In genomic region chr15:30458671-30459070, GRCm38 (mm10) we compare ENCODE assay signal across 17 mouse cellular contexts.
DNase-seq lines count a peak whose midpoint lies in the region; ATAC-seq and TF ChIP-seq lines count a peak whose summit lies in the region.
"Had no signal": no experiment of that assay in that cellular context is flagged by ENCODE, and none has a peak within 500 bp of the region (broad histone marks: within the 10 kb centered on the region; RNA-seq: fewer than 3 reads in every experiment).

No protein-coding gene starts in this region.

- no peak overlapping the region for H3K27ac ChIP-seq in forebrain, embryonic 12.5 days
- H3K27ac ChIP-seq in hindbrain, embryonic 15.5 days (replicated peaks) = no peak overlapping the region
- H3K27ac ChIP-seq in midbrain, postnatal 0 days (ENCODE audit: low read depth, low read length) = no peak overlapping the region
- no peak overlapping the region for H3K27ac ChIP-seq in kidney, embryonic 15.5 days
- H3K27ac ChIP-seq: embryonic facial prominence, embryonic 13.5 days; limb, embryonic 10.5 days; liver, embryonic 14.5 days had no signal

- peak overlapping the region; percentile 60 for H3K4me2 ChIP-seq in forebrain, embryonic 12.5 days
- peak overlapping the region; percentile 62 for H3K4me2 ChIP-seq in hindbrain, embryonic 15.5 days
- peak overlapping the region; percentile 49 for H3K4me2 ChIP-seq in midbrain, postnatal 0 days (ENCODE audit: low read depth, low read length, poor library complexity, severe bottlenecking)
- no peak overlapping the region for H3K4me2 ChIP-seq in kidney, embryonic 15.5 days
- H3K4me2 ChIP-seq: embryonic facial prominence, embryonic 13.5 days had no signal

- H3K36me3 ChIP-seq in forebrain, embryonic 12.5 days (replicated peaks) = no peaks in the 10 kb centered on the region
- no peaks in the 10 kb centered on the region for H3K36me3 ChIP-seq in hindbrain, embryonic 15.5 days
- no peaks in the 10 kb centered on the region for H3K36me3 ChIP-seq in midbrain, postnatal 0 days (ENCODE audit: insufficient read depth, low read length)
- no peaks in the 10 kb centered on the region for H3K36me3 ChIP-seq in kidney, embryonic 15.5 days
- H3K36me3 ChIP-seq: embryonic facial prominence, embryonic 13.5 days; limb, embryonic 10.5 days had no signal

- no peak for TF ChIP-seq CTCF in midbrain, postnatal 0 days (IDR thresholded peaks at IDR 0.05)

- H3K4me1 ChIP-seq in forebrain, embryonic 12.5 days = peaks cover 31% of the 10 kb centered on the region
- H3K4me1 ChIP-seq in hindbrain, embryonic 15.5 days (replicated peaks) = peaks cover 30% of the 10 kb centered on the region
- H3K4me1 ChIP-seq in midbrain, postnatal 0 days (ENCODE audit: insufficient read depth, low read length) = no peaks in the 10 kb centered on the region; the same call in 1 of the 2 replicates
- H3K4me1 ChIP-seq in kidney, embryonic 15.5 days = peaks cover 2% of the 10 kb centered on the region; the same call in 1 of the 2 replicates
- H3K4me1 ChIP-seq: limb, embryonic 10.5 days had no signal

- H3K27me3 ChIP-seq in forebrain, embryonic 12.5 days = no peaks in the 10 kb centered on the region
- no peaks in the 10 kb centered on the region for H3K27me3 ChIP-seq in hindbrain, embryonic 15.5 days
- no peaks in the 10 kb centered on the region for H3K27me3 ChIP-seq in midbrain, postnatal 0 days (ENCODE audit: insufficient read depth, low read length)
- H3K27me3 ChIP-seq in kidney, embryonic 15.5 days = no peaks in the 10 kb centered on the region
- H3K27me3 ChIP-seq: embryonic facial prominence, embryonic 13.5 days; Patski had no signal

- H3K9ac ChIP-seq in forebrain, embryonic 12.5 days = peak overlapping the region; percentile 52; the same call in 1 of the 2 replicates
- H3K9ac ChIP-seq in hindbrain, embryonic 15.5 days = no peak overlapping the region
- H3K9ac ChIP-seq in midbrain, postnatal 0 days (replicated peaks; ENCODE audit: low read length, poor library complexity, severe bottlenecking) = no peak overlapping the region
- H3K9ac ChIP-seq in kidney, embryonic 15.5 days = no peak overlapping the region
- H3K9ac ChIP-seq: embryonic facial prominence, embryonic 13.5 days; liver, embryonic 14.5 days had no signal

- peak; percentile 29 for ATAC-seq in CD4-positive, CD25-positive, alpha-beta regulatory T cell, adult 4 months
- ATAC-seq in forebrain, embryonic 12.5 days (ENCODE audit: low FRiP score) = no peak
- no peak for ATAC-seq in hindbrain, embryonic 15.5 days (ENCODE audit: low FRiP score, low read depth)
- ATAC-seq in midbrain, postnatal 0 days (ENCODE audit: low FRiP score) = no peak
- no peak for ATAC-seq in kidney, embryonic 15.5 days (replicated peaks; ENCODE audit: low FRiP score)
- ATAC-seq: Patski had no signal

- H3K4me3 ChIP-seq in forebrain, embryonic 12.5 days (replicated peaks) = peak overlapping the region; percentile 47
- H3K4me3 ChIP-seq in hindbrain, embryonic 15.5 days = peak overlapping the region; percentile 40
- peak overlapping the region; percentile 31; the same call in 1 of the 2 replicates for H3K4me3 ChIP-seq in midbrain, postnatal 0 days (ENCODE audit: low read depth, low read length)
- no peak overlapping the region for H3K4me3 ChIP-seq in kidney, embryonic 15.5 days (replicated peaks)
- H3K4me3 ChIP-seq: embryonic facial prominence, embryonic 13.5 days; limb, embryonic 10.5 days had no signal

- DNase-seq in midbrain, postnatal 0 days (ENCODE audit: low spot score) = no peak
- no peak for DNase-seq in lung, adult 18-20 months
- no peak for DNase-seq in layer of hippocampus, adult 9-10 months (ENCODE audit: low spot score)
- DNase-seq in layer of hippocampus, adult 11-12 months (ENCODE audit: low spot score) = no peak
- DNase-seq: cerebellum, adult 9-10 months; kidney, adult 8-10 months; layer of hippocampus, adult 9-11 months; right cerebral cortex, postnatal 14 days; thymus, postnatal 25 days had no signal

- 21% methylated on average over 5 of the region's 5 CpGs for WGBS in forebrain, embryonic 12.5 days
- 37% methylated on average over 5 of the region's 5 CpGs for WGBS in hindbrain, embryonic 15.5 days
- WGBS in midbrain, postnatal 0 days = 40% methylated on average over 5 of the region's 5 CpGs
- 60% methylated on average over 5 of the region's 5 CpGs for WGBS in kidney, embryonic 15.5 days

- no peaks in the 10 kb centered on the region for H3K9me3 ChIP-seq in forebrain, embryonic 12.5 days
- H3K9me3 ChIP-seq in hindbrain, embryonic 15.5 days = no peaks in the 10 kb centered on the region
- H3K9me3 ChIP-seq in midbrain, postnatal 0 days (ENCODE audit: low read length) = no peaks in the 10 kb centered on the region
- H3K9me3 ChIP-seq in kidney, embryonic 15.5 days (replicated peaks) = no peaks in the 10 kb centered on the region
- H3K9me3 ChIP-seq: embryonic facial prominence, embryonic 13.5 days; limb, embryonic 10.5 days had no signal
